Mouse (Mus musculus) layer of hippocampus, postnatal 25 days (tissue): Measurements from ENCODE around the gene Sumf1. TPM values are rescaled to one million over a fixed set of nuclear protein-coding genes. Genes with fewer than 3 reads are reported as not detected.

Experiments used
- DNase-seq, 2 experiments: peaks; one replicate each; pipeline ENCODE4 v3.0.0; 2022; ENCODE audit warnings: mixed read lengths in 2 of 2, low spot score in 1 of 2; ENCODE audit errors: extremely low spot score in 1 of 2
- total RNA-seq, 2 experiments: library from RNA; stranded (reverse); gene quantifications; 2 replicates each; pipeline ENCODE4 v1.2.3; 2021

Sumf1 gene
- total RNA-seq, 2 experiments from 2014 or later: 18.0 to 19.1 TPM

GRCm38 (mm10) chr6:108211896-108212880 lies 26.8 kb upstream of the Sumf1 start:
- DNase-seq: no peak

- DNase-seq: no peak
These were observed 21.7 kb upstream of the Sumf1 start for GRCm38 (mm10) chr6:108206914-108207566.

- no peak for DNase-seq
These were observed 20.8 kb upstream of the Sumf1 start for GRCm38 (mm10) chr6:108206145-108206544.

GRCm38 (mm10) chr6:108204322-108204721 lies 18.9 kb upstream of the Sumf1 start:
- no peak for DNase-seq

GRCm38 (mm10) chr6:108198286-108198685 lies 12.9 kb upstream of the Sumf1 start:
- no peak for DNase-seq

- DNase-seq: no peak
These were observed 11.7 kb upstream of the Sumf1 start for GRCm38 (mm10) chr6:108197117-108197516.

- DNase-seq: no peak
These were observed 11.3 kb upstream of the Sumf1 start for GRCm38 (mm10) chr6:108196665-108197064.

GRCm38 (mm10) chr6:108192632-108193031 lies 7.2 kb upstream of the Sumf1 start:
- DNase-seq: no peak

GRCm38 (mm10) chr6:108190690-108191089 lies 5.3 kb upstream of the Sumf1 start:
- DNase-seq: no peak

GRCm38 (mm10) chr6:108185685-108186009 lies 265 bp upstream of the Sumf1 start:
- DNase-seq: no peak

GRCm38 (mm10) chr6:108179087-108179486 lies 6.3 kb downstream of the Sumf1 start:
- DNase-seq: no peak

- no peak for DNase-seq
These were observed 11.2 kb downstream of the Sumf1 start for GRCm38 (mm10) chr6:108174181-108174580.

GRCm38 (mm10) chr6:108172219-108172618 lies 13.2 kb downstream of the Sumf1 start:
- no peak for DNase-seq

- DNase-seq: no peak
These were observed 15.9 kb downstream of the Sumf1 start for GRCm38 (mm10) chr6:108169466-108169865.

GRCm38 (mm10) chr6:108168723-108169122 lies 16.7 kb downstream of the Sumf1 start:
- no peak for DNase-seq

- DNase-seq: no peak
These were observed 17.3 kb downstream of the Sumf1 start for GRCm38 (mm10) chr6:108167946-108168680.

- DNase-seq: no peak
These were observed 19.8 kb downstream of the Sumf1 start for GRCm38 (mm10) chr6:108165598-108165997.

GRCm38 (mm10) chr6:108164935-108165334 lies 20.4 kb downstream of the Sumf1 start:
- no peak for DNase-seq

GRCm38 (mm10) chr6:108160608-108161007 lies 24.8 kb downstream of the Sumf1 start:
- no peak for DNase-seq

GRCm38 (mm10) chr6:108156881-108157280 lies 28.5 kb downstream of the Sumf1 start:
- no peak for DNase-seq

- no peak for DNase-seq
These were observed 31.1 kb downstream of the Sumf1 start for GRCm38 (mm10) chr6:108154243-108154642.
